Mouse (Mus musculus): ENCODE measurements around the gene Ddx43.

- no peak for TF ChIP-seq CTCF (IDR thresholded peaks at IDR 0.05; ENCODE audit: extremely low read depth, insufficient read depth, insufficient read length, insufficient replicate concordance)
- TF ChIP-seq POLR2A (IDR thresholded peaks at IDR 0.05; ENCODE audit: low read depth, low read length) = no peak
Measured at GRCm38 (mm10) chr9:78395630-78396351, at the start of gene Ddx43.
